In genomic region chr5:121420721-121421120, GRCm38 (mm10) we compare ENCODE assay signal across 21 mouse cellular contexts.
"Had no signal": no experiment of that assay in that cellular context is flagged by ENCODE, and none has a peak within 500 bp of the region (broad histone marks: within the 10 kb centered on the region; RNA-seq: fewer than 3 reads in every experiment).

No protein-coding gene starts in this region.

- DNase-seq: cerebellum, adult 8-10 months; cerebellum, adult 9-10 months; cerebellum, adult 9-11 months; cerebellum, postnatal 10 days; cerebellum, postnatal 14 days; cerebellum, postnatal 25 days; cerebellum, postnatal 36 days; embryo, embryonic 11 days; forebrain, postnatal 0 days; gastrocnemius, adult 2 months; gastrocnemius, postnatal 10 days; gastrocnemius, postnatal 14 days; gastrocnemius, postnatal 25 days; gastrocnemius, postnatal 36 days; heart, adult 11 months; heart, adult 18-20 months; heart, adult 2 months had no signal

- ATAC-seq: forebrain, embryonic 13.5 days; forebrain, embryonic 14.5 days; forebrain, embryonic 15.5 days; forebrain, embryonic 16.5 days; forebrain, postnatal 0 days had no signal
